Mouse (Mus musculus) mouse trophoblast stem cell (cell line): ENCODE results near the gene Rpl4.
"Not testable (repeated sequence)": the region's sequence is repeated elsewhere in the genome, so short reads cannot be mapped to it uniquely, and the experiment has no call there.

ENCODE experiments used
- in situ Hi-C, 2 experiments: fragments of 300-500 bp; cut with MseI, MboI; formaldehyde crosslinking; loops; 2 replicates in 1 of 2; 3 replicates in 1 of 2; pipeline ENCODE4 v1.15.1; 2025

Gene Rpl4

DNA sequence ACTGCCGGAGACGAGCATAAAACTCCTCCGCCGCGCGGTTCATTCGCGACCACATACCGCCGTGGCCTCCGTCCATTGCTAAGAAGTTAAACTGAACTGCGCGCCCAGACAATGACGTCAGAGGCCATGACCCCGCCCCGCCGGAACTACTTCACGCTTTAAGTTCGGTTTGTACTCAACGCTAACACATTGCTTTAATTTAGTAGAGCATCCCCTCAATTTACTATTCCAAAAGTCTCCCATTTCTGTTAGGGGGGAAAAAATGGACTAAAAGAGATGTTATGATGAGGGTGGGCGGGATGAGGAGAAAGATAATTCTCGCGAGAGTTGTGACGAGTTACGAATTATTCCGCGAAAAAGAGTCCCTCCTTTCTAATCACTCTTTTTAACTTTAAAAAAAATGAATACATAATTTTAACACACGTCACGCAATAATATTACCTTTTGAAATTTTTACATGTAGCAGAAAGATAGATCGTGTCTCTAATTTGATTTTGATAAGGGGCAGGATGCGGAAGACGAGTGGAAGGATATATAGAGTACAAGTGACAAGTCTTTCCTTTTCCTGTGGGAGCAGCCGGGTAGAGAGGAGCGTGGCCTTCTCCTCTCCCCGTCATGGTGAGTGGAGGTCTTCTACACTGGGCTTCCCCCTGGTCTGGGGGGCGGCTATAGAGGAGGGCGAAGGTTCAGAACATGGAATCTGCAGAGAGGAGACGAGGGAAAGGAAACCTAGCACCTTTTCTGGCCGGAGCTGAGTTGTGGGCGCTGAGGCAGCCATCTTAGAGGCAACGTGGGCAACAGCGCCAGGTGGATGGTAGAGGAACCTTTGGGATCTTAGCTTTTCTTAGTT lies at the start of gene Rpl4, which contains the start of gene Zwilch:
Gene Rpl4, plus strand, starts transcription at position 560 of the 850 bp plus-strand sequence.
Gene Zwilch, minus strand, starts transcription at position 289 of the 850 bp plus-strand sequence.
- in situ Hi-C loops: loop anchor here in 1 of 2 experiments (10.0 kb wide), 1 partner anchor 102 kb away; no protein-coding TSS in a partner anchor

GRCm38 (mm10) chr9:64124846-64125245 lies 48.3 kb upstream of the Rpl4 start:
- in situ Hi-C loops: not testable (repeated sequence)

GRCm38 (mm10) chr9:64125307-64125706 lies 47.9 kb upstream of the Rpl4 start:
- in situ Hi-C loops: no loop called here

DNA sequence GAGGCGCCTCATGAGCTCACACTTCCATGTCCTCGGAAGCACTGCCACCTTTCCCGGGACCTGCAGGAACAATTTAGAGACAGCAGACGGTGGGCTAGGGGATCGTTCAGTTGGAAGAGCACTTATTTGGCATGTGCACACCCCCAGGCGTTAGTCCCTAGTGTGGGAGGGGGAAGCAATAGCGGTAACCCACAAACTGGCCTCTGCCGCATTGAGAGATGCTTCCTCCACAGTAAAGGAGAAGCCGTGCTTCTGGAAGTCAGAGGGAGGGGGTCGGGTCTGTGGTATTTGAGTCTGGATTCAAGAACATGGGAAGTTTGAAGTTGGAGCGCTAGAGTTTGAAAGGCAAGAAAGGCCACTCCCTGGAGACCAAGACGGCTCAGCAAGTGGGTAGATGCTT lies 47.1 kb upstream of the Rpl4 start:
- in situ Hi-C loops: no loop called here

DNA sequence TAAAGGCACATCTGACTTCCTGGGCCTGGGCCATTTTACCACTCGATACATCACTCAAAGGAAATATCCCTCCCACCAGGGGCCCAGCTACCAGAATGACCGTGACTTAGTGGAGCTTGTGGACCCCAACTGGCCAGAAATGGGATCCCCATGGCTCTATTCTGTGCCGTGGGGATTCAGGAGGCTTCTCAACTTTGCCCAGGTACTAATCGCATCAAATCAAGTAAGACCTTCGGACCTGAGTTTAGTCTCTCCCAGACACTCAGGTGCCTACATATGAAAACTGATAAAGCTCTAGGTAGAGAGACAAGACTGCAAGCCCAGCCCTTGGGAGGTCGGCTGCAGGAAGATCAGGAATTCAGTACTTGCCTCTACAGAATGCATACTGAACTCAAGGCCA lies 41.6 kb upstream of the Rpl4 start:
- in situ Hi-C loops: no loop called here

DNA sequence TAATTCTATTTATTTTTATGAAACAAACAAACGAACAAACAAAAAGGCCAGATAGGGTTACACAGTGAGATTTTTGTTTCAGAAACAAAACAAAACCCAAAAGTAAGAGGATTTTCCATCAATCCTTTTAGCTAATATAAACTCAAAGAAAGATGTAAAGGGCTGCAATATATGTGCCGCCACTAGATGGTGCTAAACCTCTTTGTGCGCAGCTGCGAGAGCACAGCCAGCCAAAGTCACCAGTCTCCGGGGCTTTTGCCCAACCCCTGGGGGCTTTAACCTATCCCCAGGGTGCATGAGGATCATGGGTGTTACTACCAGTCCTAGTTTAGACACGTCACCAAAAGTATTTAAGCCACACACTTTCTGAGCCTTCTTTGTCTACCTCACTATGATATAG lies 34.3 kb upstream of the Rpl4 start:
- in situ Hi-C loops: not testable (repeated sequence)

- in situ Hi-C loops: no loop called here
Observed at GRCm38 (mm10) chr9:64139879-64140278, 33.3 kb upstream of the Rpl4 start.

- in situ Hi-C loops: no loop called here
Observed at GRCm38 (mm10) chr9:64156641-64157040, 16.5 kb upstream of the Rpl4 start.

DNA sequence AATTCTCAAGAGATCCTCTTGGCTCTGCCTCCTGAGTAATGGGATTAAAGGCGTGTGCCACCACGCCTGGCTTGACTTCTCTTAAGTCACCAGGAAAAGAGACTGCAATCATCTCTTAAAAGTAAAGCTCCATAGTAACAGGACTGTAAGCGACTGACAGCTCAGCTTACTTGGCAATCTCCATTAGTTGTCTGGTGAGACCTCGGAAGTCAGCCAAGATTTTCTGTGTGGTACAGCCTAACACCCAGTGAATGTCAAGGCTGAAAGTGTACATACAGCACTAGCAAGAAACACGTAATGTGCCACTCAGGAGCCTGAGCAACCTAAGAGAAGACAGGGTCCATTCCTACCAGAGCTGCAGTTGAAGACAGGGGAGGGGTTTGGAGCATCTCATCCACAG lies 12.7 kb upstream of the Rpl4 start:
- in situ Hi-C loops: no loop called here

- in situ Hi-C loops: loop anchor here in 1 of 2 experiments (10.0 kb wide), 1 partner anchor 105 kb away; no protein-coding TSS in a partner anchor
Observed at GRCm38 (mm10) chr9:64169967-64170366, 3.2 kb upstream of the Rpl4 start.

DNA sequence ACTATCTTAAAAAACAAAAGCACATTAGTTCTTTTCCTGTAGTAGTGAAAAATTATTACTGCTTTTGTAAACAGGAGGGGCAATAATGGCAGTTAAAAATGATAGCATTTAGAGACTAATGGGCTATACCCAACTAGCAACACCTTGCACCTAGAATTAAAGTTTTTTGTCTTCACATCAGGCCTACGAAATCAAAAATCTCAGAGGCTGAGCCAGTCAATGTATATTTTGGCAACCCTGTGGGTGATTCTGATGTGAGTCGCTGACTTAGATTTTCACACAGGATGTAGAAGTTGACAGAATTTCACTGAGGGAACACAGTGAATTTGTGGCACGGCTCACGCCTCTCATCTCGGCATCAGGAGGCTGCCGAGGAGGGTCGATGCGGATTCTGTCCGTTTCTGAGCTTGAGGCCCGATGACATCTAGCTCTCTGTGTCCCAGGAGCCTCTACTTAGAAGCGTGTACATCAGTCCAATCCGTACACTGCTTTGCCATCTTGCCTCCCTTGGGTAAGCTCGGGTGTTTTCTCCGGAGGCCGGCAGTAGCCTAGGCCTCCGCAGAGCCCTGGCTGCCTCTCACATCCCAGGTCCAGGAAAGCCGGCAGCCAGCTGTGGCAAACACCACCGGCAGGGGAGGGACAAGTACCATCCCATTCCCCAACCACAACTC lies 895 bp upstream of the Rpl4 start:
- in situ Hi-C loops: loop anchor here in 1 of 2 experiments (10.0 kb wide), 1 partner anchor 103 kb away; no protein-coding TSS in a partner anchor

- in situ Hi-C loops: loop anchor here in 1 of 2 experiments (10.0 kb wide), 1 partner anchor 101 kb away; no protein-coding TSS in a partner anchor
Observed at GRCm38 (mm10) chr9:64173666-64174220, 568 bp downstream of the Rpl4 start.

DNA sequence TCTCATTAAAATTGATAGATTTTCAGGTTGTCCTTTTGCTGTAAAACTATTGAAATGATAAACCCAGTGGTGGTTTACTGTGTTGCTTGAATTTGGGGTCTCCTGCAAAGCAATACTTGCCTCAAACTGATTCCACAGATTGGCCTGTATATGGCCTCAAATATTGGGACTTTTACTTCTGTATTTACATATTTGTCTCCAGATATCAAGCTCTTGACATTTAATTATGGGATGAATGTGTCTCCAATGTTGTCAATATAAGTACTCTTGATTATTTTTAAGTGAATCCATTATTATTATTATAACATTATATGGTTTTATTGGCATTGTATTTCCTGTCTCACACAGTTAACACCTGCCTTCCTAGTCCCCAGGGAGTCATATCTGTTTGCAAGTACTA lies 1.2 kb downstream of the Rpl4 start:
- in situ Hi-C loops: loop anchor here in 1 of 2 experiments (10.0 kb wide), 1 partner anchor 100 kb away; no protein-coding TSS in a partner anchor

- in situ Hi-C loops: loop anchor here (5.0 to 10.0 kb wide), 2 partner anchors 98 to 100 kb away; no protein-coding TSS in a partner anchor
Observed at GRCm38 (mm10) chr9:64174766-64175165, 1.6 kb downstream of the Rpl4 start.

DNA sequence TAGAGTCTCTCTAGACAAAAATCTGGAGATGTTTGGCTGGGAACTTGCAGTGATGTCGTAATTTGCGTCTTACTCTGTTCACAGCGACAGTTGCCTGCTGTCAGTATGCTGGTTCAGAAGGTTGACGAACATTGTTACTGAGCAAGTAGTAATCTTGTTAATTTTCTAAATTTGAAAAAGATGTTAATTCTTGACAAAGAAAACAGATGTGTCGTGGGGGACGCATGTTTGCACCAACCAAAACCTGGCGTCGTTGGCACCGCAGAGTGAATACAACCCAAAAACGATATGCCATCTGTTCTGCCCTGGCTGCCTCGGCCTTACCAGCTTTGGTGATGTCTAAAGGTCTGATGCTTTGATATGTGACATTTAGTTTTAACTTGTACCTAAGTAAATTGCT lies 2.2 kb downstream of the Rpl4 start:
- in situ Hi-C loops: loop anchor here (5.0 to 10.0 kb wide), 2 partner anchors 97 to 99 kb away; no protein-coding TSS in a partner anchor

GRCm38 (mm10) chr9:64178610-64178973 lies 5.4 kb downstream of the Rpl4 start:
- in situ Hi-C loops: loop anchor here (5.0 to 10.0 kb wide), 2 partner anchors 94 to 96 kb away; no protein-coding TSS in a partner anchor

DNA sequence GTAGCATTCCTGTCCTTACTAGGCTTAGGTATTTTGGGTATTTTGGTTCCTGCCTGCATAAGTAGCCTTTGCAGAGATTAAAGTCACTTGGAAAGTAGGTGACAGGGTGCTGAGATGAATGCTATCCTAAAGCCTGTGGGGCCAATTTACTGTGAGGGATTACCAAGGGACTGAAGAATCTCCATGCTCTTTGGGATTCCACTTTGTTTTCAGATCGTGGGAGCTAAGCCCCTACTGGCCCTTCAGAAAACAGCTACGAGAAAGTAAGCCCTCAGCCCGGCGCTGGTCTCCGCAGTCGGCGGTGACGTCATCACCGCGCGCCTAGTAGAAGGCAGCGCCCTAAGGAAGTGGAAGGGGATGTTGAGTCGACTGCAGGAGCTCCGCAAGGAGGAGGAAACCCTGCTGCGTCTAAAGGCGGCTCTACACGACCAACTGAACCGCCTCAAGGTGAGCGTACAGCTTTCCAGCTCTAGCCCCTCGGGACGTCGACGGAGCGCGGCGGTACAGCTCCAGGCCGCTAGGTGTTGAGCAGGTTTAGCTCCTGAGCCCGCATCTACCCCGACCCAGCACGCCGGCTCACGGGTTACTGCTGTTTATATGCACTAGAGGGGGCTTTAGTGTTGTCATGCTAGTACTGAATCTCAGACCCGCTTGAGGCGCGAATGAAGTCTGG lies 5.9 kb downstream of the Rpl4 start, which contains the start of gene Snapc5:
Gene Snapc5, plus strand, starts transcription at position 301 of the 673 bp plus-strand sequence.
- in situ Hi-C loops: loop anchor here (5.0 to 10.0 kb wide), 2 partner anchors 93 to 96 kb away; no protein-coding TSS in a partner anchor

GRCm38 (mm10) chr9:64183295-64183694 lies 10.1 kb downstream of the Rpl4 start:
- in situ Hi-C loops: not testable (repeated sequence)

- in situ Hi-C loops: no loop called here
Observed at GRCm38 (mm10) chr9:64184166-64184840, 11.1 kb downstream of the Rpl4 start.

DNA sequence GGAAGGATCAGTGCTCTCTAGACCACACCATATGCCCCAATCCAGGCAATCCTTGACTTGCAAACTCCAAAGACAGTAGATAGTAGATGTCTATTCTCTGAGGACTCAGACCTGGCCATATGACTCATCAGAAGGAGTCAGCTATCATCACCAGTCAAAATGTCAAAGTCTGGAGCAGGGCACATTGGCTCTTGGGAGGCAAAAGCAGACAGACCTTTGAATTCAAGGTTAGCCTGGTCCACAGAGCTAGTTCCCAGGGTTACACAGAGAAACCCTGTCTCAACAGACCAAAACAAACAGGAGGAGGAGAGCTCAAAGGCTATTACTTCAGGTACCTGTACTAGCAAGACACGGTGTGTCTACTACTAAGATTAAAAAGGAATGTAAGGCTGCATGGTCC lies 20.7 kb downstream of the Rpl4 start:
- in situ Hi-C loops: no loop called here

DNA sequence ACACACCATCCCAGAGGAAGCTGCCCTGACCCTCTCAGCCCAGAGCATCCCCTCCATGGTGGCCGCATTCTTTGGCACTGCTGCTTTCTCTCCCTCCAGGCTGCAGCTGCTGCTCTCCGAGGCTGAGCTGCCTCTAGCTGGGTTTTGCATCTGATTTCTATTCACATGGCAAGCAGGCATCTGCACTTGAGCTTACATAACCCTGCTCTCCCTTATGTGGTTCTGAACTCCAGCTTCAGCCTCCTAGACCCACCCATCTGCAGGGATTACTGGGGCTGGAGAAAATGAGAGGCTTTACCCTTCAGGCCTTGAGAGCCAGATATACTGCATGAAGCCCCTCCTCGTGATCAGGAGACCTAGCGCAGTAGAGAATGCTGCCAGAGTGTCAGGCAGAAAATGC lies 22.4 kb downstream of the Rpl4 start:
- in situ Hi-C loops: no loop called here
